Mouse (Mus musculus) CD8-positive naive resting alpha-beta T cell, adult 57 days (primary cell): ENCODE results near the gene Ndufa13. TPM values are rescaled to one million over a fixed set of nuclear protein-coding genes. Genes with fewer than 3 reads are reported as not detected.

Experiments
- total RNA-seq: library from RNA; stranded (reverse); gene quantifications from one replicate; pipeline ENCODE4 v1.2.4, GENCODE M21; 2023

Ndufa13 gene
- total RNA-seq: 54.0 TPM

DNA sequence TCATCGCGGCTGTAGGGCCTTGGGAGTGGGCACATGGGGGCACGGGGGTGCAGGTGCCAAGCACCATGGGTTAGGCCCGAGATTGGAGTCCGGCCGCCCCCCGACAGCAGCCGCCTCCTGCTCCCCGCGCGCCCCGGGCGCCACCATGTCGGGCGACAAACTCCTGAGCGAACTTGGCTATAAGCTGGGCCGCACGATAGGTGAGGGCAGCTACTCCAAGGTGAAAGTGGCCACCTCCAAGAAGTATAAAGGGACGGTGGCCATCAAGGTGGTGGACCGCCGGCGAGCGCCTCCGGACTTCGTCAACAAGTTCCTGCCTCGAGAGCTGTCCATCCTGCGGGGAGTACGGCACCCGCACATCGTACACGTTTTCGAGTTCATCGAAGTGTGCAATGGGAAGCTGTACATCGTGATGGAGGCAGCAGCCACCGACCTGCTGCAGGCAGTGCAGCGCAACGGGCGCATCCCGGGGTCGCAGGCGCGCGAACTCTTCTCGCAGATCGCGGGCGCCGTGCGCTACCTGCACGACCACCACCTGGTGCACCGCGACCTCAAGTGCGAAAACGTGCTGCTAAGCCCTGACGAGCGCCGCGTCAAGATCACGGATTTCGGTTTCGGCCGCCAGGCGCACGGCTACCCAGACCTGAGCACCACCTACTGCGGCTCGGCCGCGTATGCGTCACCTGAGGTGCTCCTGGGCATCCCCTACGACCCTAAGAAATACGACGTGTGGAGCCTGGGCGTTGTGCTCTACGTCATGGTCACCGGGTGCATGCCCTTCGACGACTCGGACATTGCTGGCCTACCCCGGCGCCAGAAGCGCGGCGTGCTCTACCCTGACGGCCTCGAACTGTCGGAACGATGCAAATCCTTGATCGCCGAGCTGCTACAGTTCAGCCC, at the start of gene Ndufa13, which contains the start of the genes Tssk6 and Yjefn3:
Ndufa13 (minus strand) TSS at position 396 of the 900 bp plus-strand sequence.
Tssk6 (plus strand) TSS at position 22 of the 900 bp plus-strand sequence.
Yjefn3 (minus strand) TSS at position 550 of the 900 bp plus-strand sequence.

DNA sequence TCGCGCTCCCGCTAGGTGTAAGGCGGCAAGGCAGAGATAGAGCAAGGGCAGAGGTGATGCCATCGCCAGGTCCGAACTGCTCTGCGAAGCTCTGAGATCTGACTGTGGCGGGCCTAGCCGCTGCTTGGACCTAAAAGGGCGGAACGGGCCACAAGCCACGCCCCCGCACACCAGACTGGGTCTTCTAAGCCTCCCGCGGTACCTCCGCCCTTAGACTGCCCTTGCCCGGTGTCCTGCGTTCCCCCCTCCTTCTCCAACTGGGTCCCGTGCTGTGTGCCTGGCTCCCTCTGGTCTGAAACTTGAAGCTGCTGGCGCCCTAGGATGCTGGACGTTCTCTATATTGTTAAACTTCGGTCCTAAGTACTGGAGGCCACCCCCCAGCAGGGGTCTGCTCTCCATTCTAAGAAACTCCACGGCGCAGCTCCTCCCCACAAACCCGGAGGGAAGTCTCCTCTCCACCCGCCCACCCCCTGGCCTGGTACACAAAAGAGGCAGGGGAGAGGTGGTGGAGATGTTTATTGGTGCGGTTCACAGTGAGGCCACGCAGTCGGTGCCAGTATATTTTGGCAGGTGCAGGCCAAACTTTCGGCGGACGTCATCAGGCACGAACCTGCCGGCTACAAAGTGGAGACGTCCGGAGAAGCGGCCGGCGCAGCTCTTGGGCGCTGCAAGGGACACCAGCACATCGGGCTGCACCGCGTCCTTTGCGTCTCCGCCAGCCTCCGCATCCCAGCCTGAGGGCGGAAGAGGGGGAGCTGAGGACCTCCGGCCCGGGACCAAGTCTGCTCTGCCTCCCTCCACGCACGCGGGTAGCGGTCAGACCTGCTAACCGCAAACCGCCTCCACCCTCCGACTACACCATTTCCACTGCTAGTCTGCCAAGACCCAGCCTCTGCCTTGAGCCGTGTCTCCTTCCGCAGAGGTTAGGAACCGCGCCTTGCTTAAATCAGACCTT, 14.8 kb downstream of the Ndufa13 start, which contains the start of gene Cilp2:
Cilp2 (minus strand) TSS at position 399 of the 955 bp plus-strand sequence.

Other genes starting within 250 kb of the Ndufa13 start
- 0.58 TPM for gene Zfp964, start 248.1 kb downstream of the Ndufa13 start, total RNA-seq
- gene Zfp869, start 191.8 kb downstream of the Ndufa13 start, total RNA-seq: 81.4 TPM
- gene Zfp963, start 152.6 kb downstream of the Ndufa13 start, total RNA-seq: 4.0 TPM
- gene Gm20422, start 127.7 kb downstream of the Ndufa13 start, total RNA-seq: 1.7 TPM
- gene Atp13a1, start 111.4 kb downstream of the Ndufa13 start, total RNA-seq: 66.7 TPM
- gene Zfp866, start 111.4 kb downstream of the Ndufa13 start, total RNA-seq: 32.3 TPM
- 220 TPM for gene Gmip, start 93.9 kb downstream of the Ndufa13 start, total RNA-seq
- gene Lpar2, start 80.1 kb downstream of the Ndufa13 start, total RNA-seq: 2.7 TPM
- gene Pbx4, start 70.1 kb downstream of the Ndufa13 start, total RNA-seq: 4.5 TPM
- gene Cilp2, start 14.9 kb downstream of the Ndufa13 start, total RNA-seq: not detected
- gene Tssk6, start 374 bp downstream of the Ndufa13 start, total RNA-seq: 0.52 TPM
- not detected for gene Yjefn3, start 154 bp upstream of the Ndufa13 start, total RNA-seq
- 132 TPM for gene Gatad2a, start 93.8 kb upstream of the Ndufa13 start, total RNA-seq
- gene Mau2, start 140.2 kb upstream of the Ndufa13 start, total RNA-seq: 121 TPM
- gene Sugp1, start 140.3 kb upstream of the Ndufa13 start, total RNA-seq: 50.4 TPM
- gene Tm6sf2, start 170.4 kb upstream of the Ndufa13 start, total RNA-seq: not detected
- not detected for gene Hapln4, start 180.9 kb upstream of the Ndufa13 start, total RNA-seq
- gene Ncan, start 218.3 kb upstream of the Ndufa13 start, total RNA-seq: not detected
- gene Nr2c2ap, start 228.8 kb upstream of the Ndufa13 start, total RNA-seq: 32.8 TPM
- gene Rfxank, start 236.6 kb upstream of the Ndufa13 start, total RNA-seq: 24.6 TPM
- 55.0 TPM for gene Borcs8, start 236.9 kb upstream of the Ndufa13 start, total RNA-seq
- 3.0 TPM for gene Mef2b, start 237.2 kb upstream of the Ndufa13 start, total RNA-seq